Comparison of ENCODE assay signal across 21 mouse cellular contexts in the genomic region with DNA sequence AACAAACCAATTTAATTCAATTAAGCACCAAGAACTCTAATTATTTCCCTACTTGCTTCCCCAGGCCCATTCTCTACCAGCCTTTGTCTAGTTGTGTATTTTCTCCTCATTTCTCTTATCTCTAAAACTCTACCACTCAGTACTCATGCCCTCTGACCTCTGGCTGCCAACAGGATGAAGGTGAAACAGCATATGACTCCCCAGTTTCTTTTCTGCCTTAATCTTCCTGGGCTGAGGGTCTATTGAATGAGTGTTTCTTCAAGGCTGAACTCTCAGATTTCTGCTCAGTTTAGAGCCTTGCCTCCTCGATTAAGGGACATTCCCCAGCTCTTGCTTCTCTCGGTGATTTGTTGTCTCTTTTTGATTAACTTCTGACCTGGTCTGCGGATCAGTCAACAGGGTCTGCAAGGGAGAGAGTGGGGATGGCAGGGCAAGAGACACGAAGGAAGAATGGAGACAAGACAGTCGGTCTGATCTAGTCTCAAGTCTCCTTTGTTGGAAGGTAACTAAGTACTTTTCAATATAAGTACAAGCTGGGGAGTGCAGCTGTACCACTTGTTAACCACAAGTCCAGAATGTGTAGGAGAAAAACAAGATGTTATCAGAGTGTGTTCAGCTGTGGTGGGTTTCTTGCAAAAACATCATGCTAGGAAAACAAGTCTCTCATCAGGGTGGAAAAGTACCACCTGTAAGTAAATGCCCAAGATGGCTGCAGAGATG. TPM values are rescaled to one million over a fixed set of nuclear protein-coding genes. Genes with fewer than 3 reads are reported as not detected.
A peak's percentile ranks its signal among the peaks of the same experiment; 100 is the strongest.
DNase-seq lines count a peak whose midpoint lies in the region; ATAC-seq and TF ChIP-seq lines count a peak whose summit lies in the region.
"Had no signal": no experiment of that assay in that cellular context is flagged by ENCODE, and none has a peak within 500 bp of the region (broad histone marks: within the 10 kb centered on the region; RNA-seq: fewer than 3 reads in every experiment).

No protein-coding gene starts in this region.

- no peaks in the 10 kb centered on the region for H3K27me3 ChIP-seq in heart, embryonic 16.5 days (ENCODE audit: control insufficient read depth, insufficient read depth, low read length)
- H3K27me3 ChIP-seq in heart, embryonic 10.5 days (ENCODE audit: insufficient read depth, poor library complexity, severe bottlenecking), result no peaks in the 10 kb centered on the region
- H3K27me3 ChIP-seq in forebrain, postnatal 0 days (ENCODE audit: insufficient read depth, low read length), result no peaks in the 10 kb centered on the region
- H3K27me3 ChIP-seq: embryonic facial prominence, embryonic 12.5 days; hindbrain, embryonic 12.5 days; limb, embryonic 15.5 days; liver, embryonic 15.5 days had no signal

- WGBS in heart, embryonic 16.5 days, result 48% methylated on average over 5 of the region's 5 CpGs
- WGBS in heart, embryonic 10.5 days, result 52% methylated on average over 5 of the region's 5 CpGs
- 48% methylated on average over 5 of the region's 5 CpGs for WGBS in forebrain, postnatal 0 days

- TF ChIP-seq CTCF in forebrain, postnatal 0 days (IDR thresholded peaks at IDR 0.05; ENCODE audit: low read depth), result no peak

- H3K9ac ChIP-seq in heart, embryonic 16.5 days (ENCODE audit: low read length), result no peak overlapping the region
- H3K9ac ChIP-seq in forebrain, postnatal 0 days, result no peak overlapping the region
- H3K9ac ChIP-seq: embryonic facial prominence, embryonic 12.5 days; hindbrain, embryonic 12.5 days; limb, embryonic 15.5 days; liver, embryonic 15.5 days had no signal

- no peaks in the 10 kb centered on the region for H3K9me3 ChIP-seq in heart, embryonic 16.5 days (replicated peaks; ENCODE audit: control insufficient read depth, low read length)
- no peaks in the 10 kb centered on the region for H3K9me3 ChIP-seq in heart, embryonic 10.5 days
- no peaks in the 10 kb centered on the region for H3K9me3 ChIP-seq in forebrain, postnatal 0 days (ENCODE audit: low read length)
- H3K9me3 ChIP-seq: embryonic facial prominence, embryonic 12.5 days; hindbrain, embryonic 12.5 days; limb, embryonic 15.5 days; liver, embryonic 15.5 days had no signal

- no peak overlapping the region for H3K4me2 ChIP-seq in heart, embryonic 16.5 days (ENCODE audit: low read depth, low read length)
- no peak overlapping the region for H3K4me2 ChIP-seq in forebrain, postnatal 0 days (ENCODE audit: low read depth)
- H3K4me2 ChIP-seq: embryonic facial prominence, embryonic 12.5 days; heart, embryonic 11.5 days; hindbrain, embryonic 12.5 days; limb, embryonic 15.5 days; liver, embryonic 15.5 days had no signal

- H3K27ac ChIP-seq in heart, embryonic 16.5 days (ENCODE audit: low read length), result peak overlapping the region; percentile 54; the same call in 1 of the 2 replicates
- no peak overlapping the region for H3K27ac ChIP-seq in heart, embryonic 10.5 days
- no peak overlapping the region for H3K27ac ChIP-seq in forebrain, postnatal 0 days (ENCODE audit: low read depth, low read length)
- H3K27ac ChIP-seq: embryonic facial prominence, embryonic 12.5 days; hindbrain, embryonic 12.5 days; limb, embryonic 15.5 days; liver, embryonic 15.5 days; stomach, postnatal 0 days had no signal

- no peak for DNase-seq in heart, embryonic 10.5 days (ENCODE audit: low spot score)
- DNase-seq in 416B (ENCODE audit: low read depth), result peak; percentile 58
- DNase-seq in T-cell, adult 2 months (ENCODE audit: low spot score), result peak; percentile 37
- peak; percentile 40 for DNase-seq in naive thymus-derived CD4-positive, alpha-beta T cell, adult 2 months (ENCODE audit: low read depth)
- DNase-seq in forebrain, postnatal 0 days, result no peak
- DNase-seq in urinary bladder, postnatal 4 days (ENCODE audit: low spot score in 2 of 2), result no peak
- DNase-seq: adrenal gland, postnatal 25 days; cerebellum, adult 11 months; cerebellum, postnatal 10 days; kidney, adult 2 months; kidney, postnatal 10 days; left cerebral cortex, postnatal 4 days; lung, postnatal 4 days; midbrain, embryonic 14.5 days had no signal

- no peaks in the 10 kb centered on the region; the same call in 1 of the 2 replicates for H3K4me1 ChIP-seq in heart, embryonic 16.5 days (ENCODE audit: control insufficient read depth, insufficient read depth, low read length)
- H3K4me1 ChIP-seq in heart, embryonic 10.5 days, result peaks cover 19% of the 10 kb centered on the region
- H3K4me1 ChIP-seq in forebrain, postnatal 0 days (ENCODE audit: insufficient read depth), result 0 out of 2 replicates have a peak, but pooled peaks cover 2% of the 10 kb centered on the region
- H3K4me1 ChIP-seq: embryonic facial prominence, embryonic 12.5 days; limb, embryonic 15.5 days had no signal

- no peaks in the 10 kb centered on the region for H3K36me3 ChIP-seq in heart, embryonic 16.5 days (ENCODE audit: control insufficient read depth, insufficient read depth)
- H3K36me3 ChIP-seq in heart, embryonic 10.5 days, result no peaks in the 10 kb centered on the region
- no peaks in the 10 kb centered on the region for H3K36me3 ChIP-seq in forebrain, postnatal 0 days (ENCODE audit: insufficient read depth)
- H3K36me3 ChIP-seq: embryonic facial prominence, embryonic 12.5 days; hindbrain, embryonic 12.5 days; limb, embryonic 15.5 days; liver, embryonic 15.5 days had no signal

- H3K4me3 ChIP-seq in heart, embryonic 16.5 days (ENCODE audit: low read length), result no peak overlapping the region
- no peak overlapping the region for H3K4me3 ChIP-seq in heart, embryonic 10.5 days
- no peak overlapping the region for H3K4me3 ChIP-seq in forebrain, postnatal 0 days (ENCODE audit: low read depth, low read length)
- H3K4me3 ChIP-seq: embryonic facial prominence, embryonic 12.5 days; hindbrain, embryonic 12.5 days; limb, embryonic 15.5 days; liver, embryonic 15.5 days had no signal

- ATAC-seq in heart, embryonic 16.5 days (replicated peaks; ENCODE audit: extremely low read depth, insufficient read depth, low FRiP score), result no peak
- ATAC-seq in forebrain, postnatal 0 days, result no peak

RNA-seq across cellular contexts. Expression of gene Dnajc15, which starts 13.9 kb away (rescaled TPM):
- 157 and 166 TPM in 2 replicates for polyA plus RNA-seq in heart, embryonic 16.5 days (2015; fragmentation: Nextera tagmentation; extraction: Ambion mirVana)
- polyA plus RNA-seq in heart, embryonic 10.5 days (2016; fragmentation: Nextera tagmentation; extraction: Ambion mirVana), result 123 and 138 TPM in 2 replicates
- total RNA-seq in forebrain, postnatal 0 days (2014; rRNA removed), result 10.0 and 12.4 TPM in 2 replicates
- 77.7 and 90.2 TPM in 2 replicates for polyA plus RNA-seq in forebrain, postnatal 0 days (2015; fragmentation: Nextera tagmentation; extraction: Ambion mirVana)

RNA-seq across cellular contexts. Expression of gene Epsti1, which starts 43.0 kb away (rescaled TPM):
- 2.6 and 6.4 TPM in 2 replicates for polyA plus RNA-seq in heart, embryonic 16.5 days (2015; fragmentation: Nextera tagmentation; extraction: Ambion mirVana)
- 0.12 and 0.14 TPM in 2 replicates for polyA plus RNA-seq in heart, embryonic 10.5 days (2016; fragmentation: Nextera tagmentation; extraction: Ambion mirVana)
- 0.33 and 0.54 TPM in 2 replicates for total RNA-seq in forebrain, postnatal 0 days (2014; rRNA removed)
- 0.45 and 0.97 TPM in 2 replicates for polyA plus RNA-seq in forebrain, postnatal 0 days (2015; fragmentation: Nextera tagmentation; extraction: Ambion mirVana)

Comparison
In these comparisons a context has a peak if more than half of its experiments do, and no peak if none do; other contexts are left out.
1. DNase-seq: peak in 416B (single experiment), T-cell, adult 2 months (single experiment) and naive thymus-derived CD4-positive, alpha-beta T cell, adult 2 months (single experiment); none in heart, embryonic 10.5 days (single experiment), forebrain, postnatal 0 days (single experiment) and urinary bladder, postnatal 4 days (0 of 2).